Mouse (Mus musculus) ES-CJ7 (cell line): ENCODE results near the gene Hk1.
A peak's percentile ranks its signal among the peaks of the same experiment; 100 is the strongest.

Experiments used
- DNase-seq: peaks from one replicate; pipeline ENCODE4 v3.0.0; 2011; ENCODE audit warnings: low read depth, low spot score

Gene Hk1

GRCm38 (mm10) chr10:62379808-62380207 lies at the start of gene Hk1:
TSS of gene Hk1 (minus strand) at chr10:62379908.
- no peak for DNase-seq

- no peak for DNase-seq
These were observed 45.6 kb upstream of the Hk1 start for GRCm38 (mm10) chr10:62425081-62425871.

GRCm38 (mm10) chr10:62422255-62422654 lies 42.5 kb upstream of the Hk1 start, which contains the start of gene Hkdc1:
TSS of gene Hkdc1 (minus strand) at chr10:62422491.
- DNase-seq = peak; percentile 21

GRCm38 (mm10) chr10:62421127-62421526 lies 41.4 kb upstream of the Hk1 start:
- no peak for DNase-seq

- DNase-seq = no peak
These were observed 40.7 kb upstream of the Hk1 start for GRCm38 (mm10) chr10:62420399-62420798.

GRCm38 (mm10) chr10:62419422-62419821 lies 39.7 kb upstream of the Hk1 start:
- DNase-seq = no peak

- DNase-seq = no peak
These were observed 39.2 kb upstream of the Hk1 start for GRCm38 (mm10) chr10:62418831-62419356.

GRCm38 (mm10) chr10:62413606-62413982 lies 33.9 kb upstream of the Hk1 start:
- no peak for DNase-seq

- DNase-seq = peak; percentile 20
These were observed 33.3 kb upstream of the Hk1 start for GRCm38 (mm10) chr10:62412906-62413605.

GRCm38 (mm10) chr10:62411431-62412410 lies 32.0 kb upstream of the Hk1 start:
- DNase-seq = no peak

GRCm38 (mm10) chr10:62410943-62411342 lies 31.2 kb upstream of the Hk1 start:
- peak; percentile 73 for DNase-seq

GRCm38 (mm10) chr10:62404901-62405300 lies 25.2 kb upstream of the Hk1 start:
- DNase-seq = peak; percentile 47

- peak; percentile 30 for DNase-seq
These were observed 22.0 kb upstream of the Hk1 start for GRCm38 (mm10) chr10:62401641-62402111.

- no peak for DNase-seq
These were observed 3.3 kb upstream of the Hk1 start for GRCm38 (mm10) chr10:62383011-62383410.

GRCm38 (mm10) chr10:62380936-62381335 lies 1.2 kb upstream of the Hk1 start:
- no peak for DNase-seq

GRCm38 (mm10) chr10:62358827-62359226 lies 20.9 kb downstream of the Hk1 start:
- peak; percentile 78 for DNase-seq

GRCm38 (mm10) chr10:62356105-62356730 lies 23.5 kb downstream of the Hk1 start:
- DNase-seq = no peak

- no peak for DNase-seq
These were observed 34.6 kb downstream of the Hk1 start for GRCm38 (mm10) chr10:62345147-62345546.

- DNase-seq = no peak
These were observed 35.5 kb downstream of the Hk1 start for GRCm38 (mm10) chr10:62344004-62344752.

GRCm38 (mm10) chr10:62342512-62342911 lies 37.2 kb downstream of the Hk1 start:
- DNase-seq = no peak
